Mouse (Mus musculus): ENCODE measurements around the gene Armc9.
A peak's percentile ranks its signal among the peaks of the same experiment; 100 is the strongest.

Armc9 gene

GRCm38 (mm10) chr1:86281781-86282536 is 127.4 kb downstream of the Armc9 start:
- DNase-seq (ENCODE audit: low read depth), result no peak

DNA sequence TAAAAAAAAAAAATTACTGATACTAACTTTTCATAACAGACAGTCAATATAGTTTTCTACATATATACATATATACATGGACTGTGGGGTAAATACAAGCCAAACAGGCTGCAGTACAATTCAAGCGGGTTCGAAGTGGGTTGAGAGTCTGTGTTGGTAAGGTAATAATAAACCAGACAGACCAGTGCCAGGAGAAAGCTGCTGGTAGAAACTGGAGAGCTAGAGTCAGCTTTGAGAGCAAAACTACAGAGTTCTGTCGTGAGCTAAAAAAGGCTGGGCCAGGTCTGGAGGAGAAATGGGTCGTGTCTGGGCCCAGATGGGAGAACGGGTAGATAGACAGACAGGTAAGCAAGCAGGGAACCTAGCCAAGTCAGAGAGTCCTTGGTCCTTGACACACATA is 129.5 kb downstream of the Armc9 start:
- DNase-seq (ENCODE audit: low read depth), result no peak

DNA sequence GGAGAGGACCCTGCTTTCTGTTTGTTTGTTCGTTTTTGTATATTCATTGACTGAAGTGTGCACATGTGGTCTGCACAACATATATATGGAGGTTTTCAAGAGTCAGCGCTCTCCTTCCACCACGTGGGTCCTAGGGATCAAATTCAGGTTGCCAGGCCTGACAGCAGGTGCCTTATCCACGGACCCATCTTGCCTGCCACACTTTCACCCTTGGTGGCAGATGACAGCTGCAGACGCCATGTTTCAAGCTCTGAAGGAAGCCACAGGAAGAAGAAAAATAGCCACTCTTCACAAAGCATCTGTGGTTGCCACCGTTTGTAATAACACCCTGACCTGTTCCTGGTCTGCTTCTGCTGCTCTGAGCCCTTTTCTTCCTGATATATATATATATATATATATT is 130.7 kb downstream of the Armc9 start:
- DNase-seq (ENCODE audit: low read depth), result no peak

DNA sequence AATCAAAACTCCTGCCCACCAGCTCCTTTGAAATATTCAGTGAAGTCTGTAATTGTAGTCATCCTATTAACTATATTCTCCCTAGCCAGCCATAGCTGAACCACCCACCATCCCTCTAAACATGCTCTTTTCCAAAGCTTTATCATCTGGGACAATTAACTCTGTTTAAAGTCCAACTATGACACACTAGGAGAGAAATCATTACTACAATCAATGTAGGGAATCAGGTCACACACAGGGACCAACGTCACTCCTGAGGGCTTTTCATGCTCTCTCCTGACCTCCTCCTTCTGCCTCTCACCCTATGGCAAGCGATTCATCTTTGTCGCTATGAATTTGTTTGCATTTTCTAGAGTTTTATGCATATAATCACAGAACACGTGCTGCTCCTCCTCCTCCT is 132.9 kb downstream of the Armc9 start:
- no peak for DNase-seq (ENCODE audit: low read depth)

GRCm38 (mm10) chr1:86290452-86290851 is 135.9 kb downstream of the Armc9 start:
- DNase-seq (ENCODE audit: low read depth), result no peak

DNA sequence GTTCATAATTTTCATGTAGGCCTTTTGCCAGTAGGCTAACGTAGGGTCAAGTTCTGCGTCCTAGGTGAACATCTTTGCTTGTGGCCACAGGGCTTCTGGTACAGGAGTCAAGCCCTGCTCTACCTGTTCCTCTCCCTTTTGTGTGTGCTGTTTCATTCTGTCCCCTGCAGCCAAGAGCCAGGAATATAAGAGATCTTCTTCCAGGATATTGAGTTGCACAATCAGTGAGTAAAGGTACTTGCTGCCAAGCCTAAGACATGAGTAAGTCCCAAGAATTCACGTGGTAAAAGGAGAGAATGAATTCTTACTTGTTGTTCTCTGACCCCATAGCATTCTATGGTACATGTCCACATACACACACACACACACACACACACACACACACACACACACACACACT is 138.5 kb downstream of the Armc9 start:
- DNase-seq (ENCODE audit: low read depth), result no peak

DNA sequence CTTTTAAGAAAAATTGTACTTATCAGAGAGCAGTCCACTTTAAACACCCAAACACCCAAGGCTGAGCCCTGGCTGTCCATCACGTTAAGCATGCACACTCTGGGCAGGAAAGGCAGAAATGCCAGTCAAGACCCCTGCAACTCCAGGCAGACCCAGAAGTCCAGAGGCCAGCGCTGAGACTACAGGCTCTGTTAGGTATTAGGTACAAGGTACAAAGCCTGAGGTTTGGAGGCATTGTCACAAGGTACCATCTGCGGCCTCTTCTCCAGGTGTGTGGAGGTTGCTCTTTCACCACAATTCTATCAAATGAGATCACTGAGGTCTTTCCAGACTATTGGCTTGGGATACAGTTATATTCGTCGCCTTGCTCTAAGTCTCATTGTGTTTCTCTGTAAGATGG is 139.3 kb downstream of the Armc9 start:
- DNase-seq (ENCODE audit: low read depth), result no peak

DNA sequence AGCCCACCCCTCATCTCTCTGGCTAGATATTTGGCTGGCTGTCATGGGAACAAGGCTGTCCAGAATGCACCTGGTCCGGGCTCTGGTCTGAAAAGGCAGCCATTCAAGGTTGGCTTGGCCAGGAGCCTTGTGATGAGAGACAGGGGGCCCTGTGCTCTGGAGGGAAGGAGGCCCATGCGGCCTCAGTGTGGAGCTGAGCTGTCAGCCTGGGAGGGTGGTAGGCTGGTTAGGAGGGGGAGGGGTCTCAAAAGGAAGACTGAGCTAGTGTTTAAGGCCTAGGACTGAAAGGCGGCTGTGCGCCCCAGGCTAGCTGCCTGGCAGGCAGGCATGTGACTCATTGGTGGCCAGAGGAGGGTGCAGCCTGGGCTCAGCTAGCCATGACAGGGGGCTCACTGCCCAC is 139.9 kb downstream of the Armc9 start:
- DNase-seq (ENCODE audit: low read depth), result no peak

DNA sequence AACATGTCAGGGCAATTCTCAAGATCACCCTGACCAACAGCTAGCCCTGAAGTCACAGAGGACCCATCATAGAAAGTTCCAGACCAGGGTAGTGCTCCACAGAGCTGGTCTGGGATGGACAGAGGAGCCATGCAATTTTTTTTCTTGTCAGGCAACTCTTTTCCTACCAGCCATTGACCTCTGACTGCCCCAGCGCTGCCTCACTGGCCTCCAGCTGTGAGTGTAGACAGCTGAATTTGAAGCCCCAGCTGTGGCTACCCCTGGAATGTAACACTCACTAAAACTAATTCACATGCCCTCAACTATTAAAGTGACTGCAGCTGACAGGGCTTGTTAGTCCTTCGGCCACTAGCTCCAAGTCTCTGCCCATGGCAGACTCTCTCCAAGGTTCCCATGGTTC is 145.5 kb downstream of the Armc9 start:
- no peak for DNase-seq (ENCODE audit: low read depth)

- no peak for DNase-seq (ENCODE audit: low read depth)
Measured at GRCm38 (mm10) chr1:86300731-86301130, 146.2 kb downstream of the Armc9 start.

GRCm38 (mm10) chr1:86301221-86302091 is 146.9 kb downstream of the Armc9 start:
- peak; percentile 19 for DNase-seq (ENCODE audit: low read depth)

DNA sequence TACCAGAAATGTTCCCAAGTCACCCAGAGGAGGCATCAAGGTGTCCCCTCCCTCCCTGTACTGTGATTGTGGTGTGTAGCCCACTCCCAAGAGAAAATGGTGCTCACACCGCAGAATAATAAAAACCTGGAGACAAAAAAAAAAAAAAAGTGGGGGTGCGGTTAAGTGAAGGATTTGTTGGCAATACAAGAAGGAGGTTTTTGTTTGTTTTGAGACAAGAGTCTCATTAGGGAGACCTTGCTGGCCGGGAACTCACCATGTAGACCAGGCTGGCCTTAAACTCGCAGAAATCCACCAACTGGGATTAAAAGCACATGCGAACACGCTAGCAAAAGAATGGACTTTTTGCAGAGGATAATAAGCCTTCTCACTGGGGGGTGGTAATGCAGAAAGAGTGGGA is 148.0 kb downstream of the Armc9 start, which contains the start of gene B3gnt7:
B3gnt7 (plus strand) TSS at position 301 of the 400 bp plus-strand sequence.
- no peak for DNase-seq (ENCODE audit: low read depth)

DNA sequence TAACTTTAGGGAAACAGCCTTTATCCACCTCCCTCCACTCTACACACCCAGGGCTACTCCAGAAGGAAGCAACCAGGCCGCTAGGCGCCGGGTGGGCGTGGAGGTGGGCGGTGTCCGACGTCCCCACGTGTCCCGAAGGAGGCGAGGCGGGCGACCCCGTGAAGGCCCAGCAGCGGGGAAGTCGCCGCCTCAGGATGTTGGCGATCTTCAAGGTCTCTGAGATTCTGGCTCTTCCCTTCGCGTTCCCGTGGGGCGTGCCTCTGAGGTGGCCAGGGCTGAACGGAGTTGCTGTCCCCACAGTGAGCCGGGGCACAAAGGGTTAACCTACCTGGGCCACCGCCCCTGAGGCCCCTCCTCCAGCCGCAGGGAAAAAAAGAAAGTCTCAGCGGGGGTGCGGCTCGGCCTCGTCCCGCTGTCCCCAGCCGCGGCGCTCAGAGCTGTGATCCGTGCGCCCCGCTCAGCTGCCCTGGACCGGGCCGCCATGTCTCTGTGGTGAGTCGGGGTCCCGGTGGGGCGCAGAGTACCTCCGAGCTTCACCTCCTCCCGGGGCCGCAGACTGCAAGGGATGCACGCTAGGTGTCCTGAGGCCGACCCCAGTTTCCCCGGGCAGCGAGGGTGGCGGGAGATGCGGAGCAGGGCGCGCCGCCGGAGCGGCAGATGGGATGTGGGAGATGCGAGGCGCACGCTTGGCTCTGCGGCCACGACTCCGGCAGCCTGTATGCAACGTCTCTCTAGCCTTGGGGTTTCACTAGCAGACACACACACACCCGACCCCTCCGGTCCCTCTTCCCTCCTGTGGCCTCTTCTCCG is 148.7 kb downstream of the Armc9 start:
- DNase-seq (ENCODE audit: low read depth), result no peak

GRCm38 (mm10) chr1:86303873-86304250 is 149.3 kb downstream of the Armc9 start:
- DNase-seq (ENCODE audit: low read depth), result no peak

DNA sequence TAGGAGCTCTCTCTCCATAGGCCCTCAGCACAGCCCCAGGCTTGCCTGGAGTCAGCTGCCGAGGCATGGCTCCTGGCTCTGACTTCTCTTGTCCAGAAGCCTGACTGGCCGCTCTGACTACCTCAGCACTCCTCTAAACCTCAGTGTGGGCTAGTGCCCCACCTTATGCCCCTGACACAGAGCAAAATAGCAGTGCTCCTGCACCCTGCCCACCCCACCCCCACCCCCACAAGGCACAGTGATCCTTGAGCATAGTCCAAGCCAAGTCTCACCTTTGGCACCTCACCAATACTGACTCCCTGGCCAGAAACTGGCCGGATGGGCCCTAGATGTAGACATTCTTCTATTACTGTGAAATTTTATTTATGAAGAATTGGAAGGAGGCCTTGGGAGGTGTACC is 152.1 kb downstream of the Armc9 start:
- no peak for DNase-seq (ENCODE audit: low read depth)

- no peak for DNase-seq (ENCODE audit: low read depth)
Measured at GRCm38 (mm10) chr1:86307177-86307762, 152.7 kb downstream of the Armc9 start.

DNA sequence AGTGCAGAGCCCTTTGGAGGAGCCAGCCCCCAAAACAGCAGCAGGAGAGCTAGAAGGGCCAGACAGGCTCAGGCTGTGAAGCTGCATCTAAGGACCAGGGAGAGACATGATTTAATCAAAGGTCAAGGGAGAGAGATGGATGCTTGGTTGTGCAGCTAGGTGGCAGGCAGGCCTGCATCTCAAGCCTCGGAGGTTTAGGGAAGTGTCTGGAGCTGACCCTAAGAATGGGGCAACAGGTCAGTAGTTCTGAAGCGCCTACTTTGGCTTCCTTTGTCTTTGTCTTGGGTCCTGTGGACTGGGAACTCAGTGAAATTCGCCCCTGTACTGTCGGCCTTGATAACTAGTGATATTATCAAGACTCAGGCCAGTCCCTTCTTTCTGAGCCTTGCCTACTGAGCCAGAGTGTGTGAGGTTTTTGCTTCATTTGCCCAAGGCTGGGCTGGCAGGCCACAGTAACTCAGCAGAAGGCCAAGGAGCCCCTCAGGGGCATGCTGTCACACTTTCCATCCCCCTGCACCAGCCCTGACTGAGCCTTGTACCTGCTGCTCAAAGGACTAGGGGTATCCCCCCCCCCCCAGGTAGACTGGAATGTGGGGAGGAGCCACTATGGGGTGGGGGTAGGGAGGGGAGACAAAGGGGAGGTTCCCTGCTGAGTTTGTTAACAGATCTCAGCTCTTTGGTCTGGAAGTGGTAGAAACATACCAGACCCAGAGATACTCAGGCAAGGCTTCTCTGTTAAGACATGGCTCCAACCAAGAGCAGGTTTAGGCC is 153.5 kb downstream of the Armc9 start:
- no peak for DNase-seq (ENCODE audit: low read depth)

- no peak for DNase-seq (ENCODE audit: low read depth)
Measured at GRCm38 (mm10) chr1:86309270-86309833, 154.8 kb downstream of the Armc9 start.

- no peak for DNase-seq (ENCODE audit: low read depth)
Measured at GRCm38 (mm10) chr1:86310536-86311310, 156.1 kb downstream of the Armc9 start.

GRCm38 (mm10) chr1:86311467-86312005 is 157.0 kb downstream of the Armc9 start:
- no peak for DNase-seq (ENCODE audit: low read depth)
